Mouse (Mus musculus) heart, postnatal 10 days (tissue): Measurements from ENCODE around the gene Thoc5. TPM values are rescaled to one million over a fixed set of nuclear protein-coding genes. Genes with fewer than 3 reads are reported as not detected.

Experiments
- DNase-seq, 2 experiments: peaks; one replicate each; pipeline ENCODE4 v3.0.0; 2021
- intact Hi-C: fragments of 180-260 bp; cut with DNase I; formaldehyde crosslinking; loops from one replicate; pipeline ENCODE4 v1.15.1; 2025
- total RNA-seq, 2 experiments: library from RNA; stranded (reverse); gene quantifications; 2 replicates each; pipeline ENCODE4 v1.2.3; 2021

Thoc5 gene
- total RNA-seq, 2 experiments from 2014 or later = 19.7 to 21.5 TPM

DNA sequence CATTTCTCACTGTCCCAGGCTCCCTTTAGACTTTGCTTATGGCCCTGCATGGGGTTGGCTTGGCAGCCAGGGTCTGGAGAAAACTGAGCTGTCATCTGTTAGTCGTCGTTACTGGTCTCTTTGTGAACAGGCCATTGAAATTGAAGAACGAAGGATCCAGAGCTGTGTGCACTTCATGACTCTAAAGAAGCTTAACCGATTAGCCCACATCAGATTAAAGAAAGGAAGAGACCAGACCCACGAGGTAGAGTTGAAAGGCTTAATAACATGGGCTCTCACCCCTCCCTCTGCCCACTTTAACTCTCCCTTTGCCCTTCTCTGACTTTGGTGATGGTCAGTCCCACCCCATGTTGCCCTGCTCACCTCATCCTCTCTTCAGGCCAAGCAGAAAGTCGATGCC, 6.8 kb downstream of the Thoc5 start:
- intact Hi-C loops = no loop called here

GRCm38 (mm10) chr11:4906231-4906630, 11.1 kb downstream of the Thoc5 start:
- DNase-seq = no peak
- intact Hi-C loops = no loop called here

More for the DNA sequence above, 6.8 kb downstream of the Thoc5 start:
- DNase-seq = no peak

DNA sequence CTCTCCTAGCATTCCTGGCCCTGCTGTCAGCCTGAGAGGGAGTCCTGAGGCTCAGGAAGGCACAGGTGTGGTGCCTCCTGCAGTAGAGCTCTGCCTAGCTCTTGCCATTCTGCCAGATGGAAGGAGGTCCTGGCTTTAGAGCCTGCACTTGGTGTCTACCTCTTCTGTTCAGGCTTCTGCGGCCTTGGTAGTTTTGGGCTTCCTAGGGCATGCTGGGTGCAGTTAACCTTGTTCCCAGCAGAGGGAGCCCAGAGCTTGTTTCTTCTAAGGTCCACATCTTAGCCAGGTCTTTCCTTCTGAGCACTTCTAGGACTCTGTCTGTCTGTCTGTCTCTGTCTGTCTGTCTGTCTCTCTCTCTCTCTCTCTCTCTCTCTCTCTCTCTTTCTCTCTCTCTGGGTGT, 20.9 kb downstream of the Thoc5 start:
- DNase-seq = peak; percentile 56 to 69
- intact Hi-C loops = loop anchor here (1.0 to 5.0 kb wide), 2 partner anchors 59 to 309 kb away; no protein-coding TSS in a partner anchor

DNA sequence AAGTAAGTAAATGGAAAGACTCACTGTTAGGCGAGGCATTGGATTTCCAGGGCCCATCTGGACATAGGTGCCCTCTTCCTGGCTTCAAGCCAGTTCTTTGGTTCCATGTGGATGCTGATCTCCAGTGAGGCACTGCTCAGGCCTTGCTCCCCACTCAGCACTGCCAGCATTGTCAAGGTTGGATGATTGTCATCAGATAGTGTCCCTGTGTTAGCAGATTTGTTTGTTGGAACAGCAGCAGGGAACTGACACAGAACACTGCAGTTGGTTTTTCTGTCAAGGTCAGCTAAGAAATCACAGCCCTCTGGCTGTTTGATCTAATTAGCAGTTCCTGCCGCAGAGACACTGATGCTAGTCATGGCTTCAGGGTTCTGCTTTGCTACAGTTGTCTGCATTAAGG, 26.2 kb downstream of the Thoc5 start:
- no peak for DNase-seq
- intact Hi-C loops = no loop called here

GRCm38 (mm10) chr11:4921751-4922150, 26.6 kb downstream of the Thoc5 start:
- peak; percentile 25 to 37 for DNase-seq
- intact Hi-C loops = no loop called here

- DNase-seq = no peak
- intact Hi-C loops = no loop called here
These were observed 32.1 kb downstream of the Thoc5 start for GRCm38 (mm10) chr11:4927224-4927623.

GRCm38 (mm10) chr11:4931009-4931601, 36.0 kb downstream of the Thoc5 start:
- DNase-seq = peak; percentile 66 to 67
- intact Hi-C loops = no loop called here

- intact Hi-C loops = no loop called here
- DNase-seq = no peak
These were observed 41.1 kb downstream of the Thoc5 start for GRCm38 (mm10) chr11:4936243-4936642.

DNA sequence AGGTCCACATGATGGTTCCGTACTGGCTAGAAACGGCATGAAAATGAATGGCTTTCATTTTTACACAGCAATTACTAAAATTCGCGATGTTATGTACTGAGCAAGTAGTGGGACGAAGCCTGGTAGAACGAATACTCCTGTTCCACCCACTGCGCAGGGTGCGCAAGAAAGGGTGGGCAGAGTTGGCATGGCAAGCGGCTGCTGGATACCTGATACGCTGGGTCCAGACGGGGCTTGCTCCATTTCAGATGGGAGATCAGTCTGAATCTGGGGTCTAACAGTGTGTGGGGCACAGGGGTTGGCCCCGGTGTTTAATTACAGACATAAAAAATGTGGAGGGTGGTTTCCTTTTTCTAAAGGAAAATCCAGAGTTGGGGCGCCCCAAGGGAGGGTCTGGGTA, 51.4 kb downstream of the Thoc5 start:
- no peak for DNase-seq
- intact Hi-C loops = loop anchor here (2.0 kb wide), 1 partner anchor 28 kb away; no protein-coding TSS in a partner anchor

GRCm38 (mm10) chr11:4946947-4947812, 52.1 kb downstream of the Thoc5 start:
- intact Hi-C loops = loop anchor here (2.0 kb wide), 1 partner anchor 28 kb away; no protein-coding TSS in a partner anchor
- peak; percentile 36 for DNase-seq

DNA sequence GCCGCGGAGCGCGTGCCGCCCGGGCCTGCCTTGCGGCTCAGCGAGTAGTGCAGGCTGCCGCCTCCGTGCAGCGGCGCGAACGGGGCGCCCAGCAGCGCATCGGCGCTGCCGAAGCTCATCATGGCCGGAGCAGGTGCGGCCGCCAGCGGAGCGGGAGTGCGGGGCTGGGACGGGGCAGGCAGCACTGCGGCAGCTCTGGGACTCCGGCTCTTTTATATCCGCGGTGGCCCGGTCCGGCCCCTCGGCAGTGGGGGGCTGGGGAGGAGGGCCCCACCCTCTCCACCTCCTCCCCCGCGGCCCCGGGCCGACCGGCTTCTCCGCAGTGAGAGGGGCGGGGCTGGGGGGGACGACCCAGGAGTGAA, 52.7 kb downstream of the Thoc5 start, which contains the start of gene Nefh:
TSS of gene Nefh (minus strand) at position 252 of the 362 bp plus-strand sequence.
- intact Hi-C loops = loop anchor here (2.0 kb wide), 1 partner anchor 27 kb away; no protein-coding TSS in a partner anchor
- no peak for DNase-seq

GRCm38 (mm10) chr11:4948792-4949191, 53.7 kb downstream of the Thoc5 start:
- no peak for DNase-seq
- intact Hi-C loops = no loop called here

DNA sequence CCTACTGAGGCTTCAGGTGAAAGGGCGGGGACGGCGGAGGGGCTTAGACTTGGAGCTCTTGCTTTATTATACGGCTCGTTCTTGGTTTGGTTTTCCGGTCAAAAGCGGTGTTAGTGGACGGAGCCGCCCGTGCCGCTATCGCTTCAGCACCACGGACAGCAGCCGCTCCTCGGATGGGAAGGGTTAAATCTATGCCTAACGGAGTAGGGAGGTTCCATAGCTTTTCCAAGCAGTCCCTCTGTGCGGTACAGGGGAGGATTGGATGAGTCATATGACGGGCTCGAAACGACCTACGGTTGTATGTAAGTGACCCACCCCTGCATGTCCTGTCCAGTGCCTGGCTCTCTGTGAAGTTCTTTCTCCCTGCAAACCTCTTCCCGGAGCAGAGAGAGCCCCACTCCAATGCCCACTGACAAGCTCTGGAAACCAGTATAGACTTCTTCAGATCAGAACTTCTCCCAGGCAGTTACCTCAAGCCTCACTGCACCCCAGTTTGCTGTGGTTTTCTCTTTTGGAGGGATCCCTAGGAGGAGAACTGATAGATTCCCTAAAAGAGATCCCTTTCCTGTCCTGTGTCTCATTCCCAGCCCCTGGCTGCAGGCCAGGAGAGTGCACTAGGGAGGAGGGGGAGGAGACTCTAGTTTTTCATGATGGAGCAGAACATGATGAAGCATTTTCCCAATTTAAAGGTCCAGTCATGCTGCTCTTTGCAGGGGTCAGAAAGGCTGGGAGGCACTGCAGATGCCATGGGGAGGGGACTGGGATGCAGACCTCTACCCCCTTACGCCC, 54.3 kb downstream of the Thoc5 start:
- intact Hi-C loops = no loop called here
- DNase-seq = peak; percentile 51 to 75

GRCm38 (mm10) chr11:4953401-4953800, 58.3 kb downstream of the Thoc5 start:
- no peak for DNase-seq
- intact Hi-C loops = no loop called here

- intact Hi-C loops = no loop called here
- DNase-seq = no peak
These were observed 58.8 kb downstream of the Thoc5 start for GRCm38 (mm10) chr11:4953918-4954317.

DNA sequence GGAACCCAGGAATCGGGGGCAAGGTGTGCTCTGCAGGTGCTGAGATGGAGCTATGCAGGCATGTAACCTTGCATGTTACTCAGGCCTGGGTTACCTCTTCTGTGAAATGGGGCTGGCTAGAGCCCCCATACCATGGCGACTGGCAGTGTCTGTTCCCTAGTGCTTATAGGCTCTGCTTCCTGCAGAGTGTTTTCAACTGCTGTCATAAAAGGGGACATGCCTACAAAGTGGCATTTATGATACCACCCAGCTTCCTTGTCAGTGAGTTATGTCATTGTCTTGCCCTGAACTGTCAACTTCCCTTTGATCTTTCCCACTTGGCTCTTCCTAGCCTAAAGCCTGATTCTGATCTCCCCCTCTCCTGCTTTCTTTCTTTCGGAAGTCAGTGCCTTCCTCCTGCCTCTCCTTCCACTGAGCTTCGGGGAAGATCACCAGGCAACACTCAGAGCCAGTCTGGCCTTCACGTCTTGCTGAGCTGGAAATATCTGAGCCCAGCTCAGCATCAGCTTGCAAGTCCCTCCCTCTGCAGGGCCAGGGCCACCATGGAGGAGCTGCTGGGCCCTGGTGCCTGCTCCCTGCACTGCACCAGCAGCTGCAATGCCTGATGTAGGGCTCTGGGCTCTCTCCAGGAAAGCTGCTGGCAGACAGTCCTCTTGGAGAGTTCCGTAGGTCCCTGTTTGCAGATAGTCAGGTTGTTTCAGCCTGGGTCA, 68.1 kb downstream of the Thoc5 start:
- DNase-seq = no peak
- intact Hi-C loops = no loop called here

DNA sequence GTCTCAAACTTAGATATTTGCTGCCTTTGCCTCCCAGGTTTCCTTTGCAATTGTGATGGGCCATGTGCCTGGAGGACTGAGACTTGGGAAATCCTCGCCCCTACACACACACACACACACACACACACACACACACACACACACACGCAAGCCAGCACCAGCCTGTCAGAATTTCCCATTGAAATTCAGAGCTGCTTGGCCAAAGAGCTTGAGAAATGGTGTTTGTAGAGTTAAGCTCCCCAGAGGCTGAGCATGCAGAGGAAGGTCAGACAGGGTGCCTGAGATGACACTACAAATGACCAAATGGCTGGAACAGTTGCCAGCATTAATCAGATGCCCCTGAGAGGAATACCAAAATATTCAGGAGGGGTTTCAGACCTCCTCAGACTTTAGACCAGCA, 71.2 kb downstream of the Thoc5 start:
- DNase-seq = no peak
- intact Hi-C loops = no loop called here

DNA sequence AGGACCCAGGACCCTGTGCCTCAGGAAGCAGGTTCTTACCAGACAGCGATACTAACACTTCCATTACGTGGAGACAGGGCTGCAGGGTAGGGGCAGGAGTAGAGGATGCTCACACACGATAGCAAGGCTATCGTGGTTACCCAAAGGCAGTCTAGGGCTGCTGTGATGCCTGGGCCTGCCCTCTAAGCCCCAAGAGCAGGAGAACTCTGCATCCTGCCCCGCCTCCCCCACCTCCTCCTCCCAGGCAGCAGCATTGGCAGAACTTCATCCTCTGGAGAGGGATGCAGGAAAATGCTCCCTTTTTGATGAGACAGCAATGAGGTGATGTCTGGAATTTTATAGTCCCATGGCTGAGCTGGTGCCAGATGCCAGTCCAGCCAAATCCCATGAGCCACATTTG, 71.8 kb downstream of the Thoc5 start:
- no peak for DNase-seq
- intact Hi-C loops = no loop called here

DNA sequence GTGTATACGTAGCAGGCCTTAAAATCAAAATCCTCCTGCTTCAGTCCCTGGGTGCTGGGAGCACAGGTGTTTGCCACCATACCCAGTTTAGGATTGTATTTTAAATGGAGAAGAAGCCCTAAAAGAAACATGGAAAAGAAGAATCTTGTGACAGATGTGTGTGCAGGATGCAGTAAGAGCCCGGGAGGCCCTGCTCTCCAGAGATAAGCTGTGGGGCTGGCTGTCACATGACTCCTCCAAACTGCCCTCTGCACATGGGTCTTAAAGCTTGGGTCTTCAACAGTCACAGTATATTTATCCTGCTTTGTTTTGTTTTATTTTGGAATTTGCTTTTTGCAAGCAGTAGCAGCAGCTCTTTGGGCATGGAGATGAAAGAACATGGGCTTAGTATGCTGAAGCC, 72.4 kb downstream of the Thoc5 start:
- intact Hi-C loops = no loop called here
- no peak for DNase-seq

- DNase-seq = peak; percentile 43 to 53
- intact Hi-C loops = no loop called here
These were observed 73.3 kb downstream of the Thoc5 start for GRCm38 (mm10) chr11:4968376-4968775.
